8 mouse cellular contexts compared by ENCODE assay signal in genomic region chr16:34400102-34400728, GRCm38 (mm10).
DNase-seq lines count a peak whose midpoint lies in the region.

No protein-coding gene starts in this region.

- DNase-seq in gastrocnemius, postnatal 10 days, result peak; percentile 60
- DNase-seq in gastrocnemius, adult 8-10 months (ENCODE audit: low spot score in 2 of 2), result no peak
- peak; percentile 57 for DNase-seq in urinary bladder, postnatal 14 days (ENCODE audit: low spot score)
- DNase-seq in urinary bladder, adult 2 months (ENCODE audit: low spot score), result no peak
- peak; percentile 86 for DNase-seq in kidney, postnatal 10 days
- peak; percentile 68 for DNase-seq in ovary, postnatal 36 days (ENCODE audit: low spot score)
- no peak for DNase-seq in left cerebral cortex, adult 18-20 months (ENCODE audit: low spot score in 2 of 2)
- no peak for DNase-seq in frontal cortex, postnatal 14 days (ENCODE audit: low spot score in 2 of 2)

Comparison
In these comparisons a context has a peak if more than half of its experiments do, and no peak if none do; other contexts are left out.
1. DNase-seq: peak in gastrocnemius, postnatal 10 days (single experiment), urinary bladder, postnatal 14 days (single experiment), kidney, postnatal 10 days (single experiment) and ovary, postnatal 36 days (single experiment); none in gastrocnemius, adult 8-10 months (0 of 2), urinary bladder, adult 2 months (single experiment), left cerebral cortex, adult 18-20 months (0 of 2) and frontal cortex, postnatal 14 days (0 of 2).